Mouse (Mus musculus): ENCODE data around the gene Clic1. TPM values are rescaled to one million over a fixed set of nuclear protein-coding genes. Genes with fewer than 3 reads are reported as not detected.

Clic1 gene
- polyA plus RNA-seq, 1 experiment from 2014 or later, result 112 TPM

GRCm38 (mm10) chr17:35079778-35080177, 30.0 kb downstream of the Clic1 start:
- WGBS (ENCODE audit: insufficient replicate concordance), result 10% methylated on average over 9 of the region's 9 CpGs
- peak overlapping the region; percentile 80 for H3K27ac ChIP-seq (ENCODE audit: low read length)
- H3K4me1 ChIP-seq (ENCODE audit: control insufficient read depth, low read depth, low read length), result peaks cover 23% of the 10 kb centered on the region
- H3K4me2 ChIP-seq (ENCODE audit: low read depth, low read length), result peak overlapping the region; percentile 65
- H3K27me3 ChIP-seq (ENCODE audit: control insufficient read depth, insufficient read depth, low read depth, low read length), result peaks cover 6% of the 10 kb centered on the region
- ATAC-seq (ENCODE audit: low read depth), result peak; percentile 96
- no peaks in the 10 kb centered on the region for H3K36me3 ChIP-seq (ENCODE audit: control insufficient read depth, insufficient read depth)
- H3K4me3 ChIP-seq (ENCODE audit: low read depth, low read length), result peak overlapping the region; percentile 34
- no peaks in the 10 kb centered on the region for H3K9me3 ChIP-seq (replicated peaks; ENCODE audit: control insufficient read depth, low read length)
- H3K9ac ChIP-seq (ENCODE audit: low read depth, low read length), result peak overlapping the region; percentile 58

DNA sequence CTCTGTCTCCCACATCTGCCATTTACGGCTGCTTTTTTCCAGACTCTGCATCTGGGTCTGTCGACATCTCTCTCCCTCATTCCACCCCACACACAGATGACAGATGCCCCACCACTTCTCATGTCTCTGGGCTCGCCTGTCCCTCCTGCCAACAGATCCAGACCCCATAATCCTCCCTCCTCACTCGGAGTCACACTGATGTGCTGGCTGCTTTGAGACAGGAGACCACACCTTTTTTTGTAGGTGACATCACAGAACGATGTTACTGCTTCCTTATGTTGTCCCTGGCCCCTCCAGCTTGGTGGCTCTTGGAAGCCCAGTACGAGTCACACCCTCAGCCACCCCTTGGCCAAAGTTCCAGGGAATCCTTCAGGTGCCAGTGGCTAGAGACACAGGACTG, 30.5 kb downstream of the Clic1 start:
- Histone ChIP-seq H3K9me3 (replicated peaks; ENCODE audit: control insufficient read depth, low read length) (no peaks in the 10 kb centered on the region), H3K4me3 (ENCODE audit: low read depth, low read length) (peak overlapping the region; percentile 34), H3K9ac (ENCODE audit: low read depth, low read length) (peak overlapping the region; percentile 58), H3K27ac (ENCODE audit: low read length) (peak overlapping the region; percentile 80), H3K27me3 (ENCODE audit: control insufficient read depth, insufficient read depth, low read depth, low read length) (peaks cover 6% of the 10 kb centered on the region), H3K36me3 (ENCODE audit: control insufficient read depth, insufficient read depth) (no peaks in the 10 kb centered on the region), H3K4me1 (ENCODE audit: control insufficient read depth, low read depth, low read length) (peaks cover 23% of the 10 kb centered on the region), H3K4me2 (ENCODE audit: low read depth, low read length) (peak overlapping the region; percentile 65)
- ATAC-seq (ENCODE audit: low read depth), result peak; percentile 62
- 24% methylated on average over 6 of the region's 6 CpGs for WGBS (ENCODE audit: insufficient replicate concordance)

GRCm38 (mm10) chr17:35080710-35081109, 30.9 kb downstream of the Clic1 start:
- no peak for ATAC-seq (ENCODE audit: low read depth)

DNA sequence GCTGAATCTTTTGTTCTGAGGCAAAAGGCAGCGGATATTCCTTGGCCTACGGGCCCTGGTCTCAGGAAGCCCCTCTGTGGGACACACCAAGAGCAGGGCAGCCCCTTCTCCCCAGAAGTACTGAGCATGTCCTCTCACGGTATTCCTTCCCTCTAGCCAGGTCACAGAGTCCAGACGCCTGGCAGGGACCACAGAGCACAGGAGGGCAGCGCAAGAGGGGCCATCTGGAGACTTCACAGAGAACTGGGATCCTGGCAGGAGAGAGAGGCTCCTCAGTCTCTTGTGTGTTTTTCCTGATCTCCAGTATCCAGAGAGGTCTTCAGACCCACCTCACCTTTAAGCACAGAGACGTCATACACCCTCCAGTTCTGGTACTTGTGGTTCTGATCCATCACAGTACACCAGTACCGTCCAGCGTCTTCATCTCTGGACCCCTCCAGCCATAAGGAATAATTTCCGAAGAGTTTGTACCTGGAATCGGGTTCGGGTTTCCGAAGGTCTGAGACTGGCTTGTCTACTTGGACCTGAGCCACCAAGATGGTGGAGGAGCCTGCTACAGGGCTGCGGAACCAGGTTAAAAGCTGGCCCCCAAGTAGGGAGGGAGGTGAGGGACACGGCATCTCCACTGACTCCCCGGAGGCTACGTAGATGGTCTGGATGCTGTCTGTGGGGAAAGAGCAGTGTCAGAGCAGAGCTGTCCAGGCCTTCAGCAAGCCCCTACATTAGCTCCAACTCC, 33.2 kb downstream of the Clic1 start:
- Histone ChIP-seq H3K4me3 (ENCODE audit: low read depth, low read length) (no peak overlapping the region), H3K27ac (ENCODE audit: low read length) (no peak overlapping the region), H3K36me3 (ENCODE audit: control insufficient read depth, insufficient read depth) (no peaks in the 10 kb centered on the region), H3K4me1 (ENCODE audit: control insufficient read depth, low read depth, low read length) (peaks cover 22% of the 10 kb centered on the region), H3K4me2 (ENCODE audit: low read depth, low read length) (no peak overlapping the region), H3K9ac (ENCODE audit: low read depth, low read length) (no peak overlapping the region), H3K27me3 (ENCODE audit: control insufficient read depth, insufficient read depth, low read depth, low read length) (peaks cover 2% of the 10 kb centered on the region), H3K9me3 (replicated peaks; ENCODE audit: control insufficient read depth, low read length) (no peaks in the 10 kb centered on the region)
- ATAC-seq (ENCODE audit: low read depth), result no peak
- 80% methylated on average over 16 of the region's 16 CpGs for WGBS (ENCODE audit: insufficient replicate concordance)

More at GRCm38 (mm10) chr17:35080710-35081109, 30.9 kb downstream of the Clic1 start:
- 86% methylated on average over 4 of the region's 4 CpGs for WGBS (ENCODE audit: insufficient replicate concordance)
- H3K4me3 ChIP-seq (ENCODE audit: low read depth, low read length), result no peak overlapping the region
- no peaks in the 10 kb centered on the region for H3K36me3 ChIP-seq (ENCODE audit: control insufficient read depth, insufficient read depth)
- H3K27ac ChIP-seq (ENCODE audit: low read length), result peak overlapping the region; percentile 80; the same call in 1 of the 2 replicates
- no peak overlapping the region; the same call in 1 of the 2 replicates for H3K9ac ChIP-seq (ENCODE audit: low read depth, low read length)
- H3K4me2 ChIP-seq (ENCODE audit: low read depth, low read length), result no peak overlapping the region; the same call in 1 of the 2 replicates
- no peaks in the 10 kb centered on the region for H3K9me3 ChIP-seq (replicated peaks; ENCODE audit: control insufficient read depth, low read length)
- H3K4me1 ChIP-seq (ENCODE audit: control insufficient read depth, low read depth, low read length), result peaks cover 24% of the 10 kb centered on the region
- peaks cover 6% of the 10 kb centered on the region for H3K27me3 ChIP-seq (ENCODE audit: control insufficient read depth, insufficient read depth, low read depth, low read length)

DNA sequence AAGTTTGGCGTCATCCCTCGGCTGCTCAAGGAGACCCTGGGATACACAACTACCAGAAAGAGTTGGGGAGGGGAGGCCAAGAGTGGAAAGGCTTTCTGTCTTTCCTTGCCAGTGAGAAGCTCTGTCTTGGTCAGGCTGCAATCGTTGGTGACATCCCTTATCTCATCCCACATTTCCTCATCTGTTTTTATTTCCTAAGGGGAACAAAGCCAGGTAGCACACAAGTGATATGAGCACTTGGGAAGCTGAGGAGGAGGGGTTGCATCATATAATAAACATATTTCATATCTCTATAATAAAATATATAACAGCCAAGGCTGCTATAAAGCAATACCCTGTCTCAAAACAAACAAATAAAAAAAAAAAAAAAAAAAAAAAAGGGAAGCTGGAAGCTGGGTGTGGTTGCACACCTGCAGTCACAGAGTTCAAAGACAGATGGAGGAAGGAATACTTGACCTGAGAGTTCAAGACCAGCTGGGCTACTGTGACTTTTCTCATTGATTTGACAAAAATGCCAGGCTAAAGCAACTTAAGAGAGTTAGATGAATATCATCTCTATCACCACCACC, 34.2 kb downstream of the Clic1 start:
- Histone ChIP-seq H3K9me3 (replicated peaks; ENCODE audit: control insufficient read depth, low read length) (no peaks in the 10 kb centered on the region), H3K36me3 (ENCODE audit: control insufficient read depth, insufficient read depth) (no peaks in the 10 kb centered on the region), H3K4me3 (ENCODE audit: low read depth, low read length) (no peak overlapping the region), H3K4me1 (ENCODE audit: control insufficient read depth, low read depth, low read length) (peaks cover 19% of the 10 kb centered on the region), H3K9ac (ENCODE audit: low read depth, low read length) (no peak overlapping the region), H3K27me3 (ENCODE audit: control insufficient read depth, insufficient read depth, low read depth, low read length) (no peaks in the 10 kb centered on the region), H3K27ac (ENCODE audit: low read length) (no peak overlapping the region), H3K4me2 (ENCODE audit: low read depth, low read length) (no peak overlapping the region)
- no peak for ATAC-seq (ENCODE audit: low read depth)
- 41% methylated on average over 3 of the region's 3 CpGs for WGBS (ENCODE audit: insufficient replicate concordance)

- ATAC-seq (ENCODE audit: low read depth), result no peak
- no peak within 1 kb of the TSS for H3K4me2 ChIP-seq (ENCODE audit: low read depth, low read length)
- no peak within 1 kb of the TSS for H3K4me3 ChIP-seq (ENCODE audit: low read depth, low read length)
- no peaks in the 10 kb centered on the region for H3K27me3 ChIP-seq (ENCODE audit: control insufficient read depth, insufficient read depth, low read depth, low read length)
- H3K9me3 ChIP-seq (replicated peaks; ENCODE audit: control insufficient read depth, low read length), result no peaks in the 10 kb centered on the region
- WGBS (ENCODE audit: insufficient replicate concordance), result 35% methylated on average over 7 of the region's 7 CpGs
- no peak within 1 kb of the TSS for H3K9ac ChIP-seq (ENCODE audit: low read depth, low read length)
- H3K36me3 ChIP-seq (ENCODE audit: control insufficient read depth, insufficient read depth), result no peaks in the 10 kb centered on the region
- peaks cover 12% of the 10 kb centered on the region for H3K4me1 ChIP-seq (ENCODE audit: control insufficient read depth, low read depth, low read length)
- no peak within 1 kb of the TSS for H3K27ac ChIP-seq (ENCODE audit: low read length)
These were observed 35.6 kb downstream of the Clic1 start, which contains the start of gene Ly6g6f for GRCm38 (mm10) chr17:35085208-35085865. Gene Ly6g6f, minus strand, starts transcription at chr17:35085610.

DNA sequence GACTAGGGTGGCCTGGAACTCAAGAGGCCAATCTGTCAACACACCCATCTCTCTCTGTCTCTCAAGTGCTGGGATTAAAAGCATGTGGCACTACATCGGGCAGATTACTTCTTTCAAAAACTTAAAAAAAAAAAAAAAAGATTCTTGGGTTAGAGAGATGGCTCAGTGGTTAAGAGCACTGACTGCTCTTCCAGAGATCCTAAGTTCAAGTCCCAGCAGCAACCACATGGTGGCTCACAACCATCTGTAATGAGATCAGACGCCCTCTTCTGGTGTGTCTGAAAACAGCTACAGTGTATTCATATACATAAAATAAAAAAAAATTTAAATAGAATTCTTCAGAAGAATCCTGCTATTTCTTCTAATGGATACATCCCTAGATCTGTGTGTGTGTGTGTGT, 38.4 kb downstream of the Clic1 start:
- Histone ChIP-seq H3K4me2 (ENCODE audit: low read depth, low read length) (no peak overlapping the region), H3K9me3 (replicated peaks; ENCODE audit: control insufficient read depth, low read length) (no peaks in the 10 kb centered on the region), H3K27ac (ENCODE audit: low read length) (no peak overlapping the region), H3K4me3 (ENCODE audit: low read depth, low read length) (no peak overlapping the region), H3K36me3 (ENCODE audit: control insufficient read depth, insufficient read depth) (peaks cover 14% of the 10 kb centered on the region), H3K9ac (ENCODE audit: low read depth, low read length) (no peak overlapping the region), H3K4me1 (ENCODE audit: control insufficient read depth, low read depth, low read length) (peaks cover 14% of the 10 kb centered on the region), H3K27me3 (ENCODE audit: control insufficient read depth, insufficient read depth, low read depth, low read length) (no peaks in the 10 kb centered on the region)
- ATAC-seq (ENCODE audit: low read depth), result no peak
- WGBS (ENCODE audit: insufficient replicate concordance), result 30% methylated on average over 2 of the region's 2 CpGs

- peak within 1 kb of the TSS; percentile 95 for H3K27ac ChIP-seq (ENCODE audit: low read length)
- peak within 1 kb of the TSS; percentile 78 for H3K4me3 ChIP-seq (ENCODE audit: low read depth, low read length)
- no peaks in the 10 kb centered on the region for H3K27me3 ChIP-seq (ENCODE audit: control insufficient read depth, insufficient read depth, low read depth, low read length)
- H3K4me1 ChIP-seq (ENCODE audit: control insufficient read depth, low read depth, low read length), result peaks cover 14% of the 10 kb centered on the region
- no peaks in the 10 kb centered on the region for H3K9me3 ChIP-seq (replicated peaks; ENCODE audit: control insufficient read depth, low read length)
- peak within 1 kb of the TSS; percentile 94 for H3K9ac ChIP-seq (ENCODE audit: low read depth, low read length)
- peak; percentile 97 for ATAC-seq (ENCODE audit: low read depth)
- 2% methylated on average over 65 of the region's 67 CpGs for WGBS (ENCODE audit: insufficient replicate concordance)
- peak within 1 kb of the TSS; percentile 66 for H3K4me2 ChIP-seq (ENCODE audit: low read depth, low read length)
- H3K36me3 ChIP-seq (ENCODE audit: control insufficient read depth, insufficient read depth), result peaks cover 14% of the 10 kb centered on the region
These were observed 39.3 kb downstream of the Clic1 start, which contains the start of gene Abhd16a for GRCm38 (mm10) chr17:35088825-35089644. Gene Abhd16a, plus strand, starts transcription at chr17:35089263.
